Mouse (Mus musculus) erythroblast, embryonic 14.5 days (primary cell): ENCODE measurements around the gene Slc2a10.

ENCODE experiments used
- GATA1 ChIP-seq: IDR thresholded peaks from 2 replicates; pipeline ENCODE4 v1.6.1; 2012; ENCODE audit warnings: low read length, inconsistent platforms, mixed read lengths
- TAL1 ChIP-seq: IDR thresholded peaks from 3 replicates; pipeline ENCODE4 v1.6.1; 2012; ENCODE audit warnings: low read length, inconsistent platforms, mixed read lengths

- TF ChIP-seq GATA1 = no peak
- no peak for TF ChIP-seq TAL1
These were observed 6.9 kb downstream of the Slc2a10 start for GRCm38 (mm10) chr2:165510466-165510865.
